Mouse (Mus musculus) ES-CJ7 (cell line): ENCODE data around the gene Fuk.
"Not testable (repeated sequence)": the region's sequence is repeated elsewhere in the genome, so short reads cannot be mapped to it uniquely, and the experiment has no call there.

Experiments used
- DNase-seq: peaks from one replicate; pipeline ENCODE4 v3.0.0; 2011; ENCODE audit warnings: low read depth, low spot score

The Fuk gene

GRCm38 (mm10) chr8:110901839-110902578 is at the start of gene Fuk:
Gene Fuk, minus strand, starts transcription at chr8:110902488.
- peak; percentile 83 for DNase-seq

DNA sequence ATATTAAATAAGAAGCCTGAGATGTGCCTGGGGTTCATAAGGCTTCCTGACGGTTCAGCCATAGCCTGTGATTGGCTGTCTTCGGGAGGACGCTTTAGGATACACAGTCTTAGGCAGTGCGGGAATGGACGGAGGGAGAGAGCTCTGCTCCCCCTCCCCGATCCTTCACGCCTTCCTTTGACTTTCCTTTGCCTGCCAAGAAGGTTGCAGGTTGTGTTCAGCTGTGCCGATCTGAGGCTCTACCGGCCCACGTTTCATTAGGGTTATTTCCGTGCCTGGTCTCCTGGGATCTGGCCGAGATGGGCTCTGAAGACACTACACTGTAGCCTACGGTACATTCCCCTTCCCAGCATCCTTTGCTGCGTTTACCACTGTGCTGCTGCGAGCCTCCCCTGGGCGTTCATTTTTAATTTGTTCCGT is 47.8 kb upstream of the Fuk start:
- peak; percentile 70 for DNase-seq

- DNase-seq, result no peak
These were observed 43.4 kb upstream of the Fuk start for GRCm38 (mm10) chr8:110945716-110946115.

- no peak for DNase-seq
These were observed 42.1 kb upstream of the Fuk start for GRCm38 (mm10) chr8:110944276-110944876.

DNA sequence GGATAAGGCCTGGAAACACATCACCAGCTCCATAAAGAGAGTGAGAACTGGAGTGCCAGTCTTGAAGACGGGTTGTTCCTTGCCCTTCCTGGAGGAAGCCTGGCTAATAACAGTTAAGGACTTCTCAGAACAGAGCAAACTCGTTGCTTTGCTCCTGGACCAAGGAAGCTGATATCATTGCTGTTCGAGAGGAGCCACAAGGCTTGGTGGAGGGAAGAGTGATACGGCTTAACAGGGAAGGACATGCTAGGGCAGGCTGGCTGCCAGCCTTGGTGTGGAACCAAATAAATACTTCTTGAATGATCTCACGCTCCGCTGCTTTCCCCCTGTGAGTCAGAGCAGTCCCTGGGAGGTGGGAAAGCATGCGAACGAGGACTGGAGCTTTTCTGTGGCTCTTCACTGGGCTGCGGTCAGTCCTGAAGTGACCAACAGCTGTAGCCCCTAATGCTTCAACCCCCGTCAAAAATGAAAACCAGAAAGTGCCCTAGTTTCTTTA is 39.2 kb upstream of the Fuk start:
- DNase-seq, result no peak

- no peak for DNase-seq
These were observed 38.6 kb upstream of the Fuk start for GRCm38 (mm10) chr8:110940682-110941452.

GRCm38 (mm10) chr8:110938882-110939589 is 36.7 kb upstream of the Fuk start:
- no peak for DNase-seq

DNA sequence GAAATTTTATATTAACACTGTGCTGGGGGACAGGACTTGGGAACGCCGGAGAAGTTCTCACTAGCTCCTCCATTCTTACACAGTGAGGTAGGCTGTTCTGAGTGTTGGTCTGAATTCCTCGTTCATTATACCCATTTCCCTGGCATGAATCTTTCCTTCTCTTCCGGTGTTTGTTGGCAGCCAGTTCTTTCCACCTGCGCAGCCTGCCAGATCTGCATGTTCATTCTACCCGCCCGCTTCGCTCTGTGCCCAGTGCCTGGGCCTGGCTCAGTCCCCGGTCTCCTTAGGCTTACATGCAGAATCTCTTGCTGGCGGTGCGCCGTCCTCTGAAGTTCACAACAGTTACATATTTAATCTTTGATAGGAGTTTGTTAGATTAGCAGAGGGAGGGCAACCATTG is 33.9 kb upstream of the Fuk start:
- no peak for DNase-seq

DNA sequence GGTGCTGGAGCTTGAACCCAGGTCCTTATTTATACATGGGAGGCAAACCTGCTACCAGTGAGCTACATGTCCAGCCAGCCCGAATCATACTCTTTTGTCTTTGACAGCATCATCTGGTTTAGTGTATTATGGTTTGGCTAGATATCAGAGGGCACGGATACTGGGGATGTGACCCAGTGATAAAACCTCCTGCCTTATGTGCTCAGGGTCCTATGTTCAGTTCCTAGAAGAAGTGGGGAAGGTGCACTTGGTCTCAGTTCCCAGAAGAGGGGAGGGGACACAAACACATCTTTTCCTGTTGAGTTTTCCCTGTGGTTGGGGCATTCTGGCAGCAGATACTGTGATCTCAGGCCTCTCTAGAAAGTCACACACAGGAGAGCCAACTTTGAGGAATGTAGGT is 31.0 kb upstream of the Fuk start:
- no peak for DNase-seq

GRCm38 (mm10) chr8:110932444-110932843 is 30.2 kb upstream of the Fuk start:
- no peak for DNase-seq

GRCm38 (mm10) chr8:110931176-110931939 is 29.1 kb upstream of the Fuk start:
- DNase-seq, result no peak

GRCm38 (mm10) chr8:110929672-110930071 is 27.4 kb upstream of the Fuk start:
- not testable (repeated sequence) for DNase-seq

DNA sequence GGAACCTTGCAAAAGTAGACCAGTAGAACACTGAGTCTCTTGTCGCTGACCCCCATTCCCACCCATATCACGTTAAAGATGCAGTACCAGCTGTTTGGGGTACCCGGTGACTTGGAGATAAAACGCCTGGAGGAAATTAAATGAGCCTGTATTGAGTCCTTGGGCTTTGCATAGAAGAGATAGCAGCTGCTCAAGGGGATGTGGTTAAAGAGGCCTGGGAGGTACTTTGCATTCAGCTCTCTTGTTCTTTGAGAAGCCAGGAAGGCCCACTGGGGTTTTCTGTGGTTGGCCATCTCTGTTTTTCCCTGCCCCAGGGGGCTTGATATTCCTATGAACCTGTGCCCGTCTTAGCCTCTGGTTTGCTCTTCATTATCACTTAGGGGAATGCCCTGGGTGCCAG is 26.8 kb upstream of the Fuk start:
- no peak for DNase-seq

DNA sequence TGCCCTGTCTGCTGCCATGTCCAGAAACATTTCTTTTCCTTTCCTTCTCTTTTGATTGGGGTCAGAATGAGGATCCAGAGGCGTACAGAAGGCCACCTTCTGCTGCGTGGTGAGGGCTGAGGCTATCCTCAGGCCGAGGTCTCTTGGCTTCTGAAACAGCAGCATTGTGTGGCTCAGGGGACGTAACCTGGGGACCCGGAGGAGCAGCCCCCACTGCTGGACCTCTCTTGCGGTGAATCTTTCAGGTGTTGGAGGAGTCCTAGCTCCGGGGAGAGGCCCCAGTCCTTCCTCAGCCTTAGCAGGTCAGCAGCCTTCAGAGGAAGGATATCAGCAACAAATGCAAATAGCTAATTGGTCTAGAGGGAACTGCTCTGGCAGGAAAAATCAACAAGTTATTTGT is 26.1 kb upstream of the Fuk start:
- no peak for DNase-seq

DNA sequence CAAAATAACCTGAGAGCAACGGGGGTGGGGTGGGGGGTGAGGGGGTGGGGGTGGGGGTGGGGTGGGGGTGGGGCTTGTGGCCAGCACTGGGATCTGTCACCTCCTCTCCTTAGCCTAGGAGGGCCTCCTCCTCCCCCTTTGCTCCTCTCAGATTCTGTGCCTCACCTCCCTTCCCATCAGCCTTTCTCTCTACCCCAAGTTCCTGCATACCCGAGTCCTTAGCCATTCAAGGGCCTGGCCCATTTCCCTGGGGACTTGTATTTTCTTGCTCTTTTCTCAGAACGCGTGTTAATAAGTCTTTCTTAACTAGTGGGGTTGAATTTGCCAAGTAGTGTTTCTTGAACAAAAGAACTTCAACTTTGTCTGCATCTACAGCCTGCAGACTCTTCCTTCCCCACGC is 24.4 kb upstream of the Fuk start:
- no peak for DNase-seq

GRCm38 (mm10) chr8:110925691-110926140 is 23.4 kb upstream of the Fuk start:
- DNase-seq, result no peak

DNA sequence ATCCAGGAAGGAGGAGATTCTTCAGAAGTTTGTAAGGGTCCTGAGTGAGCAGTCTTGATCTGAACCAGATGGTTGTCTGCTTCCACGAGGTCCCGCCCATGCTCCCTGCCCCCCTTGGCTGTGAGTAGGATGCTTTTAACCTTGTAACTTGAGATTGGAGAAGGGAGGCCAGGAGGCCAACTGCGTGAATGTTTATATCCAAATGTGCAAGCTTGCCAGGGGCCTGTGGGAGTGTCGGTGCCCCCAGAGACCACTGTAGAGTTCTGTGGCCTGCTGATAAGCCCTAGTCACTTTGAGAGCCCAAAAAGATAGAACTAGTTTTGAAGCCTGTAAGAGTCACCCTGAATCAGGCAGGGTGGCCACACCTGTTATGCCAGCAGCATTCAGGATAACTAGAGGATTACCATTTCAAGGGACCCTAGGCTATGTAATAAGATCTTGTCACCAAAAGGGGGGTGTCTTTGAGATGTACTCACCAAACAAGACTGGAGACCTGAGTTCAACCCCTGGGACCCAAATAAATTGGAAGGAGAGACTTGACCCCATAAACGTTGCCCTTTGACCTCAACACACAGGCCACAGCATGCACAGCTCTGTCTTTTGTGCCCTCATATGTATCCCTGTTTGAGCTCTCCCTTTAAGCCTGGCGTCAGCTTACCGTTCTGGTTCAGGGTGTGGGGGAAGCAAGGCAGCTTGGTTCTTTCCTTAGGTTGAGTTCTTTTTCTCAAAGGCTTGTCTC is 19.4 kb upstream of the Fuk start:
- peak; percentile 82 for DNase-seq

DNA sequence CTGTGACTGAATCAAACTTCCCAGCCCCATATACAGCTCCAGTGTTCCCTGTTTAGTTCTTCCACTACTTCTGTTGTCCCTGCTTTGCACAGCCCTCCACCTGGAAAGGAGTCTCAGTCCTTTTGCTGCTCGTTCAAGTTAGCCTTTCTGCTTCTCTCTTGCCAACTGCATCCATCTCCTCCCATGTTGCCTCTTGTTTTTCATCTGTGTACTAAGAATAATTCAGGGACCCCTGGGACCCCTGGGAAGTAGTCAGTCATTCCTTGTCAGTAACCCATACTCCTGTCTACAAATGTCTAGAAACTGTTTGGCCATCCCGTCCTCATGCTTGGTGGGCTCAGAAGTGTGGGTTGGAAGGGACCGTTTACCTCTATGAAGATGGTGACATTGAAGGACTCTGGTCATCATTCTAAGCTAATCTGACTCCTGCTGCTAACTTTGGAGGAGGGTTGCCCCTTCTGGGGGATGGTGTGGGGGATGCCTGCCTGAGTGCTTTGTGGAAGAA is 18.5 kb upstream of the Fuk start:
- DNase-seq, result no peak

DNA sequence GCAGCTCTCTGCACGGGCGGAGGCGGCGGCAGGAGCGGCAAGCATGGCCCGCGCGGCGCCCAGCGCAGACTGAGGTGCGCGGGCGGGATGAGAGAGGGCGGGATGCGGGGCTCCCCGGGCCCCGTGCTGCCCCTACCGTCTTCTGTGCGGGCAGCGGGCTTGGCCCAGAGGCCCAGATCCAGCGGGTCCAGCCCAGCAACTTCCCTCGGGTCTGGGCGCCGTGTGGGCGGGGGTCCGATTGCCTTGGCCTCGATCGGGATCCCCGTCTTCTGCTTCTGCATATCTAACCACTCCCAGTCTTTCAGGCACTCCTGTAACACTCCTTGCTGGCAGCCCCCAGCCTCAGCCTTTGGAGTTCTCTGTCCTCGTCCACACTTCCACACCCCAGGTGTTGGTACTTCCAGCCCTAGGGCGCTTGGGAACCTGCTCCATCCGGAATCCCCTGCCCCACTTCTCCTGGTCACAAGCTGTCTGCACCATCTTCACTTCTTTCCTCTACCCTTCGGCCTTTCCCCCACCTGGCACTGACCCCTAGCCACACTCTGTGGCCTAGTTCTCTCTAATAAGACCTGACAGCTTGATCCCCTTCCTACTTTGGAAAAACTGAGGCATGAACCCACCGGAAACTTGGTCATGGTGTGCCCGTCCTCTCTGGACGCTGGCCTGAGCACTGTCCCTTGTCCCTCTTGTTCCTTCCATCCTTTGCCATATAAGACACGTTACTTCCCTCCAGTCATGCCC is 17.9 kb upstream of the Fuk start:
- peak; percentile 72 for DNase-seq
